Mouse (Mus musculus) thymus, postnatal 36 days (tissue): Measurements from ENCODE around the gene Ankib1.
"Not testable (repeated sequence)": the region's sequence is repeated elsewhere in the genome, so short reads cannot be mapped to it uniquely, and the experiment has no call there.

ENCODE experiments used
- DNase-seq, 2 experiments: peaks; one replicate each; pipeline ENCODE4 v3.0.0; 2022; ENCODE audit warnings: mixed read lengths in 2 of 2

Gene Ankib1

DNA sequence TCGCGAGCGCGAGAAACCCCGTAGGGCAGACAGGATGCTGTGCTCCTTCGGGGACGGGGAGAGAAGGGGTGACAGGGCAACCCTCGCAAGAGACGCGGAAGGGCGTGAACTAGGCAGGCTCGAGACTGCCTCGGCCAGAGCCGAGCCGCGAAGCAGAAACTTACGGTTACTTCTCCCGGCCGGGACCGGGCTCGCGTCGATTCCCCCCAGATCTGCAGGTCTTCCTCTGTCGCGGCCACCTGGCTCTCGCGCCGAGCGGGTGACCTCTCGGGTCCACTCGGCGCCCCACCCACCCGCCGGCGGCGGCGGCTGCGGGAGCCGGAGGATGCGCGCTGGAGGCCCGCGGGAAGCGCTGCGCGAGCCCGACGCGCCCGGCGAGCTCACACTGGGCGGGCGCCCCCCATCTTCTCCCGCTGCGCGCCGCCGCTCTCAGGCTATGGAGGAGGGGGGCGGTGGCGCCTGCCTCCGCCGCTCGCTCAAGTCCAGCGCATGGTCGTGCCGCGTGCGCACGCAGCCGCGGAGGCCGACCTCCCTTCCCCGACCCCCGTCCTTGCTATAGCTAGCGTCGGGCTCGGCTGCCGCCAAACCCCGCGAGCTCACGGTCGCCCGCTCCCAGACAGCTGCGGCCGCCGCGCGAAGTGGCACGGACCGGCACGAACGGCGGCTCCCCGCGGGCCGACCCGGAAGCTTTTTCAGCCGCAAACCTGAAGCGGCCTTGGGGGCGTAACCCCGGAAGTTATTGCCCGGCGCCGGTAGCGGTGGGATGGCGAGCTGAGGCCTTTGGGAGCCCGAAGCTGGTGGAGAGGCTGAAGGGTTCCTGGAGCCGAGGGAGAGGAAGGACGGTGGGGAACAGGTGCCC, at the start of gene Ankib1, which contains the start of gene Krit1:
Gene Ankib1, minus strand, starts transcription at position 493 of the 859 bp plus-strand sequence.
Gene Krit1, plus strand, starts transcription at position 752 of the 859 bp plus-strand sequence.
- DNase-seq = peak; percentile 89

DNA sequence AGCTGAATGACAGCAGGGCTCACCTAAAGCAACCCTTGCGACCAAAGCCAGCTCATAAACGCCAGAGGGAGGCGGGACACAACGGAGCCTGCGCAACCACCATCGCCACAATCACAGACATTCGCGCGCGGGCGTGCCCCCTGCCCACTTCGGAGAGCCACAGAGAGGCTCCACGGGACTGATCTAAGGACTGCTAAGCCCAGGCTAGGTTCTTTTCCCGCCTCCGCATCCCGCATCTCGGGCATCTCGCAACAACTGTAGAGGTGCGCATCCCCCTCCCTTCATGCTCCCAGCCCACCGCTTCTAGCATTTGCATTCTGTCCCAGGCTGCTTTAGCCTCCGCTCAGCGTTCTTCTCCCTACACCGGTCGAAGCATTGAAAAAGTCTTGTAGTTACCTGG, 42.3 kb upstream of the Ankib1 start, which contains the start of gene Lrrd1:
Gene Lrrd1, plus strand, starts transcription at position 148 of the 400 bp plus-strand sequence.
- no peak for DNase-seq

DNA sequence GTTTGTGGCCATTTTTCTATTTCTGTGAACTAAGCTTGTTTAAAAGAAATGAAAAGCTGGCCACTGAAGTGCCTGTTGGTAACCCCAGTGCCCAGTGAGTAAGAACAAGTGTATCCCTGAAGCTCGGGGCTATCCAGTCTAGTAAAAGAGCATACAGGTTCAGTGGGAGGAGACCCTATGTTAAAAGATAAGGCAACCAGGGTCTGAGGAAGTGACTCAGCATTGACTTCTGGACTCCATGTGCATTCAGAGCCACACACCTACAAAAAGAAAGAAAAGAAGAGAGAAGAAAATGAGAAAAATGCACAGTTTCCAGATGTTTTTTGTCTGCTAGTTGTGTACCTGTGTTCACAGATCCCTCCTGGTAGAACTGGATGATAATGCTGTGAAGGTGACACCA, 31.4 kb upstream of the Ankib1 start:
- no peak for DNase-seq

DNA sequence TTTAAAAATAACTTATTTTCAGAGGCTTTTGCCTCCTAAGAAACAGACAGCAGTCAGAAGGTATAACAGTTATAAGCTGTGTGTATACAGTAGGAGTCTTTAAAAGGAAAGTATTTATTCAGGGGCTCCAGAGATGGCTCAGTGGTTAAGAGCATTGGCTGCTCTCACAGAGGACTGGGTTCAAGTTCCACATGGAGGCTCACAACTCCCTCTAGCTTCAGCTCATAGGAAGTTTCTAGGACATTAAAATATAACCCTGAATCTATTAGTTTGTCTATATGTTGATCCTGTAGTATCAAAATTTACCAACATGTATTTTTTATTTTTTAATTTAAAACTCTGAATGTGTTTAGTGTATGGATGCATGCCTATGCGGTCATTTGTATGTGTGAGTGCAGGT, 5.7 kb upstream of the Ankib1 start:
- no peak for DNase-seq

DNA sequence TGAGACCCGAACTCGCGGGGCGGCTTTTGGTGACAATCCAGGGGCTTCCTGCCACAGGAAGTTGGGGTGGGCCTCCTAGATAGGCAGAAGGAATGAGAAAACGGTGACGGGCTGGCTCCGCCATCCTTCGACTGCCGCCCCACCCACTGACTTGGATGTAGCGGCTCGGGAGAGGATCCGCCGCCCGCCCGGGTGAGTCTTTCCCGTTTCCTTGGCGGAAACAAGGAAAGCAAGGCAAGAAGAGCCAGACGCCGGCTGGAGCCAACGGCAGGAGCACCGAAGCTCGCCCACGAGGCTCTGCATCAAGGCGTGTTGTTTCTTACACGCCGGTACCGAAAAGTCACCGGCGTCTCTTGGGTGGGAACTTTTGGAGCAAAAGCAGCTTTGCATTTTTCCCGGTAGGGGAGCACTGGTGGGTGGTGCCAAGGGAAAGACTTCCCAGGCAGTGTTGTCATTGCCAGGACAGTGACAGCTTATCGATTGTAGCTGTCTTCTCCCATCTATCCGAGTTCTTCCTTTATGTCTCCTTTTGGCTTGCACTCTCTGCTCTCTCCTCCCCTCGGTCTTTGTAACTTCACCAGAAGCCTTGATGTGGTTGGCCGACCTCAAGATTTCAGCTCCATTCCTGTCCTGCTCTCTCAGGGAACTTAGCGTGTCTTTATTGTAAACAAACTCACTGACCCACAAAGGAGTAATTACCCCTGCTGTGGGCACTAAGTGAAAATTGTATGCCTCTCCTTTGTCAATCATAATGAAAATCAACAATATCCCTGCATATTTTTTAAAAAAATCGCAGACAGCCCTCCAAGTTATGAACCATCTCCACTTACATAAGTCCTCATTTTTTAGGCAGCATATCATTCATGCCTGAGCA, 804 bp upstream of the Ankib1 start:
- DNase-seq = no peak

DNA sequence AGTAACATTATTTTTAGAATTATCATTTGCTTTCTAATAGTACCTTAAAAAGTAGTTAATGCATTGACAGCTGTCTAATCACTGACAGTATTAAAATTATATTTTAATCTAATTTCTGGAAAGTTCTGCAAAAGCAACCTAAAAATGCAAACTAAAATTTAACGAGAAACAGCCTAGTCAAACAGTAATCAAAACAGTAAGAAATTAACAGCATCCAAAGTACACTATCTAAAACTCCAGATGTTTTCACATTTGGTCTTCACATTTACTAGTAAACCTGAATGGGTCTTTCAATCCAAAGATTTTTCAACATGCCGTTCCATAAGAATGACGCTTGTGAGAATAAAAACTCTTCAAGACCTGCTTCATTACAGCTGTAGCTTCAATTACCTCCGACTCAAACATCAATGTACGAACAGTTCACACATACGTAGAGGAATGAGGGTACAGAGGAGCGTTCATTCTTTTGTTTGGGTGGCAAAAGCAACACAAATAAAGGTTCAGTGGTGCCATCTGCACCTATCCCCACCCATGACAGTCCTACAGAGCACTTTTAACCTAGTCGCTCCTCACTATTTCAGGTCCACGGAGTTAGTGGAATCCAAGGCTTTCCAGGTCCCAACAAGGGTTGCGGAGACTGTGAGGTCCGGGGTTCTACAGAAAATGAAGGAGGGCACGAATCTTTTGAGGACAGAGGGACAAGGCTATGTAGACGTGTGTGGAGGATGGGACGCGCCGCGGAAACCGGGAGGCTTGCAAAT, 873 bp downstream of the Ankib1 start:
- DNase-seq = no peak

DNA sequence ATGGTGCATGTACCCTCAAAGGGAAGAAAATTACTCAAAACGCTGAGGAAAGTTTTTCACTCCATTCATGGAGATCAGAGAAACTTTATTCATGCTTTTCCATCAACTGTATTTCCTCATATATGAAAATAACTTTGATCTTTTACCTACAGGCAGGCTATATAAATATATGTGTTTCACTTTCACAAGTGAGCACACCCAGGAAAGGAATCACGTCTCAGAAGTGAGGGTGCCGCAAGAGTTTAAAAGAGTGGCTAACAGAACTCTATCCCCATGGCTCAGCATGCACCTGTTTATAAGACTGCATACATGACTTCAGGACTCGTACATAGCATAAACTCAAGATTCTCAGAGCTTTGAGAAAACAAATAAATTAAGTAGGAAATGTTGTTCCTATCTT, 1.8 kb downstream of the Ankib1 start:
- no peak for DNase-seq

DNA sequence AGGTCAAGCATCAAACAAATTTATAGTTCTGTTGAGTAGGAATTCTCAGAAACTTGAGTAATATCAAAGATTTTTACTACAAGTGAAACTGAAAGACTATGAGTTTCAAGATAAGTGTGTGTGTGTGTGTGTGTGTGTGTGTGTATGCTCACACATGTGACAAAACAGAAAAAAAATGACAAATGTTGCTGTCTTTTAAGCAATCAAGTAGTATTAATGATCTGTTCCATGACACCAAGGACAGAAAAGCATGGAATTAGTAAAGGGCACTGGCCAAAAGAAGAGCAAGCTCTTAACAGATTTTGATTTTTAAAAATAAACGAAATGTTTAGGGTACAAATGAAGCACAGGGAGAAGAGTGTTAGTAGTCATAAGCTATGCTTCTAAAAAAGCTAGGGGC, 2.7 kb downstream of the Ankib1 start:
- no peak for DNase-seq

DNA sequence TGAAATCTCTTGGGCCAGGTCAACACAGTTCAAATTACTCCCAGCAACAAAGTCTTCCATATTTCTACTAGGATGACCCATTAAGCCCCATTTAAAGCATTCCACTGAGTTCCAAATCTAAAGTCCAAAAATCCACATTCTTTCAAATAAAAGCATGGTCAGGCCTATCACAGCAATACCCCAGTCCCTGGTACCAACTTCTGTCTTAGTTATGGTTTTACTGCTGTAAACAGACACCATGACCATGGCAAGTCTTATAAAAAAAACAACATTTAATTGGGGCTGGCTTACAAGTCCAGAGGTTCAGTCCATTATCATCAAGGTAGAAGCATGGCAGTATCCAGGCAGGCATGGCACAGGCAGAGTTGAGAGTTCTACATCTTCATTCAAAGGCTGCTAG, 4.1 kb downstream of the Ankib1 start:
- DNase-seq = not testable (repeated sequence)

DNA sequence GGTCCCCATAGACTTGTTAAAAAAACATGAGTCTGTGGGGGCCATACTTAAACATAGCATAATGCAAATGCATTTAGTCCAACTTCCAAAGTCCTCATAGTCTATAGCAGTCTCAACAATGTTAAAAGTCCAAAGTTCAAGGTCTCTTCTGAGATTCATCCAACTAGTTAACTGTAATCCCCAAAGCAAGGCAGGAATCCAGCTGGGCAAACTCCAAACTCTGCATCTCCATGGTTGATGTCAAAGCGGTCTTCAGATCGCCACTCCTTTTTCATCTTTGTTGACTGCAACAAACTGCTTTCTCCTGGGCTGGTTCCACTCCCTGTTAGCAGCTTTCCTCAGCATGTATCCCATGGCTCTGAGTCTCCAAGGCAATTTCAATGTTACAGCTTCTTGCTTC, 5.6 kb downstream of the Ankib1 start:
- DNase-seq = not testable (repeated sequence)

DNA sequence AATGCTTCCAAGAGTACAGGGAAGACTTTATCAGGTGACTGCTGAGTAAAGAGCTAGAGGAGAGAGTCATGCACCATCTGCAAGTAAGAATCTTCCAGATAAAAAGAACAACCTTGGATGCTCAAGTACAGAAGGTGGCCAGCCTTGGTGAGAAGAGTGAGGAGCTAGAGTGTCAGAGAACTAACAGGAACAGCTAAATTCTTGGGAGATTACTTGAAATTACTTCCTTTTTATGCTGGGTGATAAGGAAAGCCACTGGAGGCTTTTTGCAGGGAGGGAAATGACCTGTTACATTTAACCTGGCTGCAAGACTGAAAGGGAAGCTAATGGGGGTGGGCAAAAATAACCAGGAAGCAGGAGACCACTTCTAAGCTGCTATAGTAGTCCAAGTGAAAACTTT, 11.7 kb downstream of the Ankib1 start:
- DNase-seq = no peak

DNA sequence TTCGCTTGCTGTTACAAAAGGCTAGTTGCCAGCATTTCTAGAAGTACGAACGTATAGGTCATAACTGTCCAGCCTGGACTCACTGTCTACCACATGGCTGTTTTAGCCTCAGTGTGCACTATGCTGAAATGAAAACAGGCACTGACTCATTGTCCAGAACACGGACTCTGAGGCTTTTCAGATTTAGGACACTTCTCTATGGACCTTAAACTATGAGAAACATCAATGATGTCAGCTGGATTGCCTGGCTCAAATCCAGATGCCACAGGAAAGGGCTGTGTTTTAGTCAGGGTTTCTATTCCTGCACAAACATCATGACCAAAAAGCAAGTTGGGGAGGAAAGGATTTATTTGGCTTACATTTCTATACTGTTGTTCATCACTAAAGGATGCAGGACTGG, 15.2 kb downstream of the Ankib1 start:
- DNase-seq = no peak

DNA sequence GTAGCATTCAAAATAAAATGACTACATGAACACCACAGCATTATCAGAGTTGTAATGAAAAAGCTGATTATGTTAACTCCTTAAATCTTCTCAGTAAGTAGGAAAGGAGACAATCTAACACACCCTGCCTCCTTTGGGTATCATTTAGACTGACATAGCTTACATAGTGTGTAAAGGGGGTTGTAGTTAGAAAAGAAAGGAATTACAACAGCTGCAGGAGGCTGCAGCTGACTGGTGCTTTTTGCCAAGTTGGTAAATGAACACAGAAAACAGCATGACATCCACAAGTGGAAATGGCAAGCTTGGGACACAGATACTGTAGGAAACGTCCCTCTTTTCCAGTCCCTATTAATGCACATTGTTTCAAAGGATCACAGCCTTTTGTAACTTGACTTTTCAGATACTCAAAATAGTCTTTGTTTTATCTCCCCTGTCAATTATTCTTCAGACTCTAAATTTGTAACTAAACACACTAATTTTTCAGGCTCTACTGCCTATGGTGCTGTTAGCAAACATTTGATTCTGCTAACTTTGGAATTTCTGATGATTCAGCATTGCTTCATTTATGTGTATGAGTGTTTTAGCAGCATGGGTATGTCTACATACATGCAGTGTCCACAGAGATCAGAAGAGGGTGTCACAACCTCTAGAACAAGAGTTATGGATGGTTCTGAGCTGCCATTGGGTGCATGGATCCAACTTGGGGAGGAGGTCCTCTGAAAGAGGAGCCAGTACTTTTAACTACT, 17.8 kb downstream of the Ankib1 start:
- DNase-seq = no peak

DNA sequence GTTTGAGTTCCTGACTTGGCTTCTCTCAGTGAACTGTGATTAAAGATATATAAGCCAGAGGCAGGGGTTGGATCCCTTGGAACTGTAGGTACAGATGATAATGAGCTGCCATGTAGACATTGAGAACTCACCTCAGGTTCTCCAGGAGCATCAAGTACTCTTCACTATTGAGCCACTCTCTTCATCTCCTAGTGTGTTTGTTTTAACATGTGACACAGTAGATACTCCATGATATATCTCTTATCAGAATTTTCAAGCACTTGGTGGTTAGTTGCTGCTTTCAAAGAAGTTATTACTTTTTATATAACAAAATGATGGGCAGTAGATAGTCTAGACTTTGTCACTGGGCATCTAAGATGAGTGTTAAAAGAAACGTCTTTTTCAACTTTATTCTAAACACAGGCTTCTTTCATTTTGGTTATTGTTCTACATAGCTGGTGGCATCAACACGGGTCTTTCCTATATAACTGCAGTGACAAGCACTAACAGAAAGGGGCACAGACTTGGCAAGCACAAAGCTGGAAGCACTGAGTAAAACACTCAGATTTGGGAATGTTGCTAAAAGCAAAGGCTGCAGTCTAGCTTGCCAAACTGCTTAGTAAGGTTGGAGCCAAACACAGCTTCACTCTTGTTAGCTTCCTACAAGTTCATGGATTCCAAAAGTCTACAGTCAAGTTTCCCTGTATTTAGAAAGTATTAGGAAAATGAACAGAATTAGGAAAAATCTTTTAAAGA, 18.6 kb downstream of the Ankib1 start:
- DNase-seq = no peak

DNA sequence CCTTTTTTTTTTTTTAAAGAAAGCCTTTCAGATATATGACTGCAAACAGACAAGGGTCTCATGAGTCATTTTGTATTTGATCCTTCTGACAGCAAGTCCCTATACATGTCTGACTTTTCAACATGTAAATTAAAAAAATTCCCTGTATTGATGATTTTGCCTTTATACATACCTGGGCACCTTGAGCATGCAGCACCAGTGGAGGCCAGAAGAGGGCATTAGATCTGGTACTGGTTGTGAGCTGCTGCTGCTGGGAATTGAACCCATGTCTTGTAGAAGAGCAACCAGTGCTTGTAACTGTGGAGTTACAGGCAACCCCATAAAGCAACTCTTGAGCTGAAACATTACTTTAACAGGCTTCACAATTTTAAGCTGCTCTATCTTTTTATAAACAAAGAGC, 20.1 kb downstream of the Ankib1 start:
- DNase-seq = peak; percentile 32 to 46

DNA sequence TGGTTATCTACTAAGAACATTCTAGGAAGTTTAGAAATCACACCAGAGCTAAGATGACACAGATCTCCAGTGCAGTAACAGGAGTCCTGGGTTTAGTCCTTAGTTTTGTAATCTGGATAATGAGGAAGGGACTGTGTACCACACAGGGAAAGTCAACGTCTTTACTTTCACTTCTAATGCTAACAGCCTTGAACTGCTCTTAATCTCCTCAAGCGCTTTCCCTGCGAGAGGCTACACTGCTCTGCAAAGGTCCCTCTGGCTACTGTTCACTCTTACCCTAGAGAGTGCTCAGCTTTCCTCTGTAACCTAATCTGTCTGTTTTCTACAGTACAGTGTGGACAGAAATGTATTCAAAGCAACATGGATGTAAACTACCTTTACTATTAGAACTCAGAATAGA, 30.7 kb downstream of the Ankib1 start:
- DNase-seq = no peak

DNA sequence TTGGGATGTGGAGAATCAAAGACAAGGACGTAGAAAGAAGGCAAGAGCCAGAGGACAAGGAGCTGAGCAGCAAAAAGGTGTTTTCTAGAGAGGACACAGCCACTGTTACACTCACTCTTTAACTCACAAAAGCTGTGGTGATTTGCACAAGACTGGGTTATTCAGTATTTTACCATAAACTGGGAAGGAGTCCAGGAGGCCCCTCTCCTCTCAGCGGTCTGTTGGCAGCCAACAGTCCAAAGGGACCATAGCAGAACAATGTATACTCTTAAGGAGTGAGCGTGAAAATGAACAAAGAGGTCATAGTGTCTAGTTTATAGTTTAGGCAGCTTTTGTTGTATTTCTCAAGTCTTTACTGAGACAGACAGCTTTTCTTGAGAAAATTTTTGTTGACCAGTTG, 31.2 kb downstream of the Ankib1 start:
- no peak for DNase-seq

DNA sequence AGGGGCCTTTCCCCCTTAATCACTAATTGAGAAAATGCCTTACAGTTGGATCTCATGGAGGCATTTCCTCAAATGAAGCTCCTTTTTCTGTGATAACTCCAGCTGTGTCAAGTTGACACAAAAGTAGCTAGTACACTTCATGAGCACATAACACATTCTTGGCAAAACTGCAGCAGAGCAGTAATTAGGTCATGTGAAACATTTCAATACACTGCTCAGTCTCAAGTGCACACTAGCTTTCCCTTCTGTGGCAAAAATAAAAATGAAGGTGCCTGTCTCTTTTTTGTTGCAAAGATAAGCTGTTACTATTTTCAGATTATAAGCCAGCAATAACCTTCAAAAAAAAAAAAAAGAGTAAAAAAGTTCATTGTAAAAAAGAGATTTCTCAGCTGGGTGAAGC, 52.2 kb downstream of the Ankib1 start:
- not testable (repeated sequence) for DNase-seq

DNA sequence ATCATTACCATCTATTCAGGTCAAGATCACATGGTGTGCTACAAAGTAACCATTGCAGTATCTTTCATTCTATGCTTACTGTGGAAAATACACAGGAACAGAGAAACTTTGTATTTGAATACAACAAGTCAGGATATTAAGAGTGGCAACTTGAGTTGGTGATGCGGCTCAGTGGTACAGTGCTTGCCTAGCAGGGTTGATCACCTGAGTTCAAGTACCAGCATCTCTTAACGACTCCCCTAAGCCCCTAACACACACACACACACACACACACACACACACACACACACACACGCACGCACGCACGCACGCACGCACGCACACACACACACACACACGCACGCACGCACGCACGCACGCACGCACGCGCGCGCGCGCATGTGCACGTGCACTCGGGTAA, 69.9 kb downstream of the Ankib1 start:
- not testable (repeated sequence) for DNase-seq

DNA sequence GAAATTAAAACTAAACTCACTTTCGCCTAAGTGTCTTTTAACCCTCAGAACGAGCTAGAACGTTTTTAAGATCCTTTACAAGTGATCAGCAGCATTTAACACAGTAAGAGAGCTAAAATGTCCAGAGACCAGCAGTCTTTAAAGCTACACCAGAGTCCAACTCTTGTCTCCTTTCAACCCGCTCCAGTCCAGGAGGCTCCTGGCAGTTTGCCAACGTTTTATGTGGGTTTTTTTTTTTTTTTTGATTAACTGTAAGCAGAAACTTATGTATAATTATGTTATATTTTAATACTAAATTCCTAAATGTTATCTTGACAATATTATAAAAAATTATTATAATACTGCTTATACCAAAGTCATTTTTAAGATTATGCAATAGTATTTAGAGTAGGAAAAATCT, 73.9 kb downstream of the Ankib1 start:
- no peak for DNase-seq

DNA sequence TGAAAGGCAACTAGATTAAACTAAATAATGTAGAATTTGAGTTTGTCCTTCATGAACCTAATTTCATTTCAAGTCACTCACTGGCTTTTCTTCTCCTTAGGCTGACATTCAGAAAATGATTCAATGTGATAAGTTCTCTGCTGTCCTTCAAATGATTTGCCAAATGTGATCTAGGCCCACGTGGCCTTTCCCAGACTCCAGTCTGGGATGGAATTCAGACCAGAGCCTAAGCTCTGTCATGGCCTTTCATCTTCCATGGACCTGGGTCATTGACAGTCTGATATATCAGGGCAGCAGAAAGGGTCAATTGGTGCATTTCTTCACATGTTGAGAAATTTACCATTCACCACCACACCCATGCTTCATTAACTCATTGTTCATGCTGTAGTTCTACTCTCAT, 77.2 kb downstream of the Ankib1 start:
- DNase-seq = no peak

DNA sequence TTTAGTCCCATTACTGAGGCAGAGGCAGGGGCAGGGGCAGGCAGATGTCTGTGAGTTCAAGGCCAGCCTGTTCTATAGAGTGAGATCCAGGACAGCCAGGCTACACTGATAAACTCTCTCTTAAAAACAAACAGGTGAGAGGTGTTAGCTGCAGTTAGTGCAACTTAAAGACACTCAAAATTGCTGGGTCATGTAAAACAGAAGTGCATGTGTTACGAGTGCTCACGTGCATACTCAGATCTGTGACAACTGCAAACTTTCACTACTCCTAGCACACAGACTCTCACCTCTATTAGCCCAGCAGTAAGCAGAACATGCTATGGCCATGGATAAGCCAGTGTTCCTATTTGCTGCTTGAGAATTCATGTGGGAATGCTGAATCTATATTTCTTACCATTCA, 79.3 kb downstream of the Ankib1 start:
- no peak for DNase-seq
